Mouse (Mus musculus) spleen, adult 12 weeks (tissue): Measurements from ENCODE around the gene Gm5592.
"Not testable (repeated sequence)": the region's sequence is repeated elsewhere in the genome, so short reads cannot be mapped to it uniquely, and the experiment has no call there.

Experiments used
- DNase-seq: peaks from one replicate; pipeline ENCODE4 v3.0.0; 2022; ENCODE audit warnings: low spot score

Gm5592 gene

DNA sequence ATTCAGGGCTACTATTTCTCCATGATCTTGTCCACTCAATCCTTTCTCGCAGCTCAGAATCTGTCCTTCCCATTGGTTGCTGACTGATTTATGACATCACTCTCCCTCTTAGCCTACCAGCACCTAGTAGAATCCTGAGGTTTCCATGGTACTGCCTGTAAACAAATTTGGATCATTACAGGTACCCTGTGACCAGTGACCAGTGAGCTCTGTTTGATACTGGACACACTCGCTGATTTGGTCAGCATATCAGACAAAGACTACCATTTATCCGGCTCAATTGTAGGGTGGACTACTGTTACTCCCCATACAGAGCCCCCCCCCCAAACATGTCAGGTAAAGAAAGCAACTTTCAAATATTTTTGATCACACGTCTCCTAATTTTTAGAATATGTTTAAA is at the start of gene Gm5592:
Gm5592 (plus strand) TSS at position 301 of the 400 bp plus-strand sequence.
- DNase-seq: not testable (repeated sequence)

DNA sequence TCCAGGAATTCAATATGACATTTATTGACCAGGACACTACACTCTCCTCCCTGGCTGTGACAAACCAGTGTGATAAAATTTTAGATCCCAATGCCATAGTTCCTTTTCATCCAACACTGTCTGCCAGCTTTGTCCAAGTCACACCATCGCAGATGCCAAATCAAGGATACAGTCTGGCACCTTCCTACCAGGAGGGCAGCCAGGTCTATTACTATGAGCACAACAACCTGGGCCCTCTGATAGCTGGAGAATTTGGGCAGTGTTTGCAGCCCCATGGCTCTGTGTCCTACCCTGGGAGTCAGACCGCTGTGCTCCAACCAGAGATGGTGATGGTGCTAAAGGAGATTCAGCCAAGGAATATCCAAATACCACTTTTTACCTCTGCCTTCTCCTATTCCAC is 2.2 kb downstream of the Gm5592 start:
- DNase-seq: not testable (repeated sequence)

DNA sequence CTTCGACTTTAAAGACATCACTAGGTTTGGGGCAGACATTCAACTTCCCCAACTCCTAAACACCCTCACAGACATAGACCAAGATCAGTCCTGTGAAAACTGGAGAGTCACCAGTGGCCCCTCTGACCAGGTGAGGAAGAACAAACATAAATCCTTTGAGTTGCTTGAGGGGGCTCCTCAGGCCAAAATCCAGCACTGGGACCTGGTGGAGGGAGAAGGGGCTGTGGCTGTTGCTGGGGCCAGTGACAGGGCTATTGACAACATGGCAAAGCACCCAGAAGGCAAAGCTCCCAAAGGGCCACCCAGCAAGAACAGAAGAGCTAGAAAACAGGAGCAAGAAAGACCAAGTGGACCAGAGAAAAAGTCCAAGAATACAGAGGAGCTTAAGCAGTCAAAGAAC is 4.2 kb downstream of the Gm5592 start:
- DNase-seq: not testable (repeated sequence)

DNA sequence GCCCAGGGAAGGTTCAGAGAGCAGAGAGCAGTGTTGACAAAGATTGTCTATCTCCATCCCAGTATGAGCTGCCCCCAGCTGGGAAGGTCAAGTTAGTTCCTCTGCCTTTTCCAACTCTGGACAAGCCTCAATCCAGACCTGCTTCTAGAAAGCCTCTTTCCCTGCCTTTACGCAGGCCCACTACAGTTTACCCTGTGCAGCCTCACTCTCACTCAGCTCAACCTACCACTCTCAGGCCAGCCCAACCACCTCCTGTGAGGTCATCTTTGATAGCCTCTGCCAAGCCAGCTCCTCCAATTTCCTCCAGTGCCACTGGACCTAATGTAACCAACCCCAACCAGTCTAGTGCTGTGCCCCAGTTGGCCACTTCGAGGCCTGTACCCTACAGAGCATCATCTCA is 4.9 kb downstream of the Gm5592 start:
- not testable (repeated sequence) for DNase-seq

DNA sequence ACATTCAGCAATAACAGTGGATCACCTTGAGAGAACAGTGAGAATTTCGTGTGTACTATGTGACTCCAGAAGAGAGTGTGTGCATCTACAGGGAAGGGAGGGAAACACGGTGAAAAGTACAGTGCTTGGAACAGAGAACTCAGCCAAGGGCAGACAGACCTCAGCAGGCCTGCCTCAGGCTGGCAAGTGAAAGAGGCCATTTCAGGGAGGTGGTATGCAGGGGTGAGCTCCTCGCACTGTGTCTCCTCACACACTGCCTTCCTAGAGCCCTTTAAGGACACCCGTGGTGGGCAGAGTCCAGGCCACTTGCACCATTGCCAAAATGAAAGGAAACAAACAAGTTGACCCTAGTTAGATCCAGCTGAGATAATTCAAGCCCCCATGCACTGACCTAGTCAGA is 40.0 kb downstream of the Gm5592 start:
- DNase-seq: no peak
